Mouse (Mus musculus): Measurements from ENCODE around the gene Mlip.
"Not testable (repeated sequence)": the region's sequence is repeated elsewhere in the genome, so short reads cannot be mapped to it uniquely, and the experiment has no call there.

The Mlip gene

DNA sequence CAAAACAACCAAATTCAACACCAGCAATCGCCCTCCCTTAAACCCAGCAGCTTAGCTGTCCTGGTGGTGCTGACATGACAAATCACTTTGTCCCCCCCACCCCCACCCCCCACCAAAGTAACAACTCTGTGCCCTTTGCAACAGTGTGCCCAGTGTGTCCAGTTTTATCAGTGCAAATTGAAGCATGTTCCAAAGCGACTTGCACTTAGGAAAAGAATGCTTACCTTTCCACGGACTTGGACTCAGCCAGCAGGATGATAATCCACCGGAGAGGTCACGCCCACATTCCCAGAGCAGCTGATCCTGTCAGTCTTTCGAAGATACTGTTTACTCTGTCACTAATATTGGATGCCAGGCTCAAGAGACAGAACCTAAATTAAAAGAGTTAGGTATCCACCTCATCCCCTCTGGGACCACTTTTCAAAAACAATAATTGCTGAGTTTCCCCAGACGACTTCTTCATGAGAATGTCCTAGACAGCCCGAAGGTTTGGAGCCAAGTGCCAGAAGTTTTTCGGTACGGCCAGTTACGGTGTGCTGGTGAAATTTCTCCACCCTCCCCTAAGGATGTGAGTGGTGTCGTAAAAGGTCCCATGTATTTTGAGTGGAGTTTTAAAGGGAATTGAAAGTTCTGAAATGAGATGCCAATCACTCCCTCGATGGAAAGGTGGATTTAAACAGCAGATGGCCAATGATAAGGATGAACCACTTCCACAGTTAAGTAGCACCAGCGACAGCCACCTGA, at the start of gene Mlip:
Gene Mlip, minus strand, starts transcription at position 538 of the 744 bp plus-strand sequence.
- DNase-seq (ENCODE audit: low read depth, low spot score) = no peak

GRCm38 (mm10) chr9:77399801-77400200, 47.0 kb upstream of the Mlip start:
- DNase-seq (ENCODE audit: low read depth, low spot score) = no peak

- no peak for DNase-seq (ENCODE audit: low read depth, low spot score)
Observed at GRCm38 (mm10) chr9:77398856-77399631, 46.3 kb upstream of the Mlip start.

- no peak for DNase-seq (ENCODE audit: low read depth, low spot score)
Observed at GRCm38 (mm10) chr9:77397027-77397426, 44.3 kb upstream of the Mlip start.

GRCm38 (mm10) chr9:77391248-77391647, 38.5 kb upstream of the Mlip start:
- DNase-seq (ENCODE audit: low read depth, low spot score) = no peak

- DNase-seq (ENCODE audit: low read depth, low spot score) = no peak
Observed at GRCm38 (mm10) chr9:77388956-77389355, 36.2 kb upstream of the Mlip start.

GRCm38 (mm10) chr9:77386751-77387150, 34.0 kb upstream of the Mlip start:
- no peak for DNase-seq (ENCODE audit: low read depth, low spot score)

DNA sequence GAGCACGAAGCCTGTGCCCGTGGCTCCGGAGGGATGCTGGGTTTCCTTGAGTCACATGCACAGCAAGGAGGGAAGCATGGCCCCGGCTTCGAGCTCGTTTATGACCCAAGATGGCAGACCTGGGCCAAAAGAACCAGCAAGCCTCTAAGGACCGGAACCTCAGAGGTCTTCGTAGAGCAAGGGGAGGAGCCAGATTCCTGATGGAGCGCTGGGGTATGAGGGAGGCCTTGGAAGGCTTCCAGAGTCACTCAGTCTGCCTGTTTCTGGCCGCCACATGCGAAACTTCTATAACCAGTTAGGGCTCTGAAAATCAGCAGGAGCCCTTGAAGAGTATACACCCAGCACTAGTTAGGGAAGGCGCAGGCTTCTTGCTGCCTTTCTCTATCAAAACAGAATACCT, 32.8 kb upstream of the Mlip start:
- DNase-seq (ENCODE audit: low read depth, low spot score) = no peak

DNA sequence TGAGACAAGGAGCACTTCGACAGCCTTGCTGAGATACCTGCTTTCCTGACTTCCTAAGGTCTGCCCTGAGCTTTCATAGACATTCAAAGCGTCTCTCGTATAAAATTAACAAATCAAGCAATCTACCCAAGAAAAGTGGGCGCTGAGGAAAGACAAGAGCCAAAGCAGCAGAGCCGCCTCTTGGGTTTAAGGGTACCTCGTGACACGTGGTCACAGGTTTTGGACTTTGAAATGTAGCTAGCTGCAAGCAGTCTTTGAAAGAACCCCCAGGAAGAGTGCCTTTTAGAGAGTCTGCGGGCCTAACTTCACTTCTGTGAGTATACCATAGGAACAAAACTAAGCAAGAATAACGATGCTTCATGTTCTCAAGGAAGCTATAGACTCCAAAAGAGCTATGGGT, 31.9 kb upstream of the Mlip start:
- no peak for DNase-seq (ENCODE audit: low read depth, low spot score)

DNA sequence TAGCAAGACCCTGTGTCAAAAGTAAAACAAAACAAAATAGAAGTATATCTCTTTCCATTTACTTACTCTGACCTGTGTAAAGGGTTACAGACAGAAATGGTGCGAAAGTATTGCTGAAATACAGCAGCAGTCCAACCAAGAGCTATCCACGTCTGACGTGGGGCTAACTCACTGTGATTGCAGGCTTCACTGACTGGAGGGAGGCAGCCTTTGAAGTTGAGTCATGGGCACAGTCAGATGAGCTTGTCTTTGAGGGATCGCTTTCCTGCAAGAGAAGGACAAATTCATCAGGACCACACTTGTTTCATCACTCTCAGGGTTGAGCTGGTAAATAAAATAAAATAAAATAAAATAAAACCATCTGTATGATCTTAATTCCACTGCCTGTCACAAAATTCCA, 31.2 kb upstream of the Mlip start:
- DNase-seq (ENCODE audit: low read depth, low spot score) = no peak

GRCm38 (mm10) chr9:77382514-77382913, 29.7 kb upstream of the Mlip start:
- DNase-seq (ENCODE audit: low read depth, low spot score) = no peak

GRCm38 (mm10) chr9:77381565-77381964, 28.8 kb upstream of the Mlip start:
- DNase-seq (ENCODE audit: low read depth, low spot score) = no peak

- no peak for DNase-seq (ENCODE audit: low read depth, low spot score)
Observed at GRCm38 (mm10) chr9:77379625-77380024, 26.9 kb upstream of the Mlip start.

GRCm38 (mm10) chr9:77377696-77378095, 24.9 kb upstream of the Mlip start:
- no peak for DNase-seq (ENCODE audit: low read depth, low spot score)

DNA sequence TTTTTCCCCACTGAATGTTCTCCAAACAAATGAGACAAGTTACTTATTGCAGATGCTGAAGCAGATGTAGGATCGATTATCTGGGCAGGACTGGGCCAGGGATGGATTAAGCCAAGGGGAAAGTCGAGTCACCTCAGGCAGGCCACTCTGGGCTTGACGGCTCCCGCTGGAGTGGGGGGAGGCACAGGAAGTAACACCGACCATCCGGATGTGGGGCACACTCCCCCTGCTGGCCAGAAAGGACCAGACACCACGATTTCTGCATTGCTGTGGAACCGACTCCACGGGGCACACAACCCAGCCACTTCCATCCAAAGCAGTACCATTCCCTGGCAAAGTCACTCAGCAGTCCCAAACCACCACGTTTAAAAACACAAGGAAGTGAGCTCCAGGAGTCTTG, 24.3 kb upstream of the Mlip start:
- no peak for DNase-seq (ENCODE audit: low read depth, low spot score)

DNA sequence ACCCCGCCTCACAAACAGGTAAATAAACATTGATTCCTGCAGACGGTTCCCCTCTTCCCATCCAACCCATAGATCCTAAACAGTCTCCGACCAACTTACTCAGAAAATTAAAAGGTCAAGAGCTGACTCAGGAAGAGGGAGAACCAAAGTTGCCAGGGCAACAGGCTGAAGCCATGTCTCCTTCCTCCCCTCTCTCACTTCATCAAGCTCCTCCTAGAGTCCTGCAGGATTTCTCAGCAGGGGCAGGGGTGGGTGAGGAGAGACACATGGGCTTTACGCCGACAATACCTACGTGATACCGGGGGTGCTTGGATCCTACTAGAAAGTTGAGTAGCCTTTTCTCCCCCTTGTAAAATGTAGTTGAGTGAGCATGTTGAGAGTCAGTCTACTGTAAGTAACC, 23.8 kb upstream of the Mlip start:
- DNase-seq (ENCODE audit: low read depth, low spot score) = no peak

- DNase-seq (ENCODE audit: low read depth, low spot score) = no peak
Observed at GRCm38 (mm10) chr9:77370706-77371105, 17.9 kb upstream of the Mlip start.

- no peak for DNase-seq (ENCODE audit: low read depth, low spot score)
Observed at GRCm38 (mm10) chr9:77369262-77369661, 16.5 kb upstream of the Mlip start.

DNA sequence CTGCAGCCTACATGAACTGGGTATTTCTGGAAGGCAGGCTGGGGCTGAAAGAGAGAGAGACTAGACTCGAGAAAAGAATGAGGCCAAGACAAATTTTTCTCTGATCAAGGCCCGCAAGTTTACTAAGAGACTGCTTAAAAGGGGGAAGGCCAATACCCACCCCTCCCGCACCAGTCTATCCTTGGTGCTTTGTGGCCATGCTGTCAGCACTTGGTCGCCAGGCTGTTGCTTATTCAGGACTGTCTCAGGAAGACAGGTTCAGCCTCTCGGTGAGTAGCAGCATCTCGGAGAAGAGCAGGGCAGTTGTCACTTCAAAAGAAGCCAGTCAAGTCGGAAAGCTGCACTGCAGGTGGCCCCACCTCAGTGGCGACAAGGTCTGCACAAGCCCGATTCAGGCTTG, 11.9 kb upstream of the Mlip start:
- DNase-seq (ENCODE audit: low read depth, low spot score) = not testable (repeated sequence)

GRCm38 (mm10) chr9:77362906-77363305, 10.1 kb upstream of the Mlip start:
- DNase-seq (ENCODE audit: low read depth, low spot score) = no peak

DNA sequence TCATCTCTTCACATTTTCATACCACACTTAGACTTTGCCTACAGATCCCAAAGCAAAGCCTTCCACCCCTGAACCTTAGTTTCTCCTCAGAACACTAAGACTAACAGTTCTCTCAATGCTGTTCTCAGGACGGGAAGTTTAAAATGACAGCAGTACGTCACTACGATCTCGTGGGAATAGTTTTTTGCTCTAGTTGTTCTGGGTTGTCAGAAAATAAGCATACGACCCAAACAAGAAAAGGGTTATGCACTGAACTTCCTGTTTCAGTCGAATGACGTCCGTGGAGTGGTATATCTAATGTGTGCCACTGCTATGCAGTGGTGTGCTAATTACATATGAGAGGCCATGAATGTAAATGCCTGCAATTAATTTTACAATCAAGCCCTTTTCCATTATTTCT, 7.9 kb upstream of the Mlip start:
- no peak for DNase-seq (ENCODE audit: low read depth, low spot score)

DNA sequence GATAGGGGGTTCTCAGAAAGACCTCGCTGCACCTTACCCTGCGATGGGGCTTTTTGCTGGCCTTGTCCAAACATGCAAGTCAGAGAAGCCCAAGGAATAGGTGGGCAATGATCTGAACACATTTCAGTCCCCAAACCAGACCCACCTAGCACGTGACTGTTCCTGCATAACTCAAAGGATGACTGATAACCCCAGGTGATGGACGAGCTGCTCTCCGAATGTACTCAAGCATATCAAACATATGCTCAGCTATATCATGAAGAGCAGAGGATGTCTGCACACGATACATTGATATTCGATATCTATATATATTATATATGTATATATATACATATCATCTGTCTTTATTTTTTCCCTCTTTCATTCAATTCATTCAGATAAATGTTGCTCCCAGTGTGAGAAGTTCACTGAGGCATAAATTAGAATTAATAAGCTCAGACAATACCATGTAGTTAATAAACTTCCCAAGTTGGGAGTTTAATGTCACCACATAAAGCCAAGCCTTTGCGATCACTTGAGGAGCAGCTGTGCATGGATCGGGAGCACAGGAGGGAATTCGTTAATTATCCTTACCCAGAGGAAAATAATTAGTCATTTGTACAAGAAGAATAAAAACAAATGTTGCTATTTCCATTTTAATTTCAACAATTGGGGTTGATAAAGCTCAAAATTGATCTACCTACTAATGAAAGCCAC, 6.7 kb upstream of the Mlip start:
- DNase-seq (ENCODE audit: low read depth, low spot score) = no peak

DNA sequence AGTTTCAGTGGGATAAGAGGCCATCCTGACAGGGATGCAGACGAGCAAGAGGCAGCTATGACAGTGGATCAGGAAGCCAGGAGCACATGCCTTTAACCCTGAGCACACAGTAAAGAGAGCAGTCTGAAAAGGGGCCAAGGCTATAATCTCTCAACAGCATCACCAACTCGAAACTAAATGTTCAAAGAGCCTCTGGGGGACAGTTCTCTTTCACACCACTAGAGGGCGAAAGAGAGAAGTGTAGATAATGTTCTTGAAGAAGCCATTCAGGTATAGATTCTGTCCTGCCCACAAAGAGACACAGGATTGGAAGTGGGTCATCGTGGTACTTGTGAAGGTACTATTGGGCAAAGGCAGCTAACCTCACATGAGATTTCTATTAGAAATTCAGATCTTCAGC, 1.2 kb upstream of the Mlip start:
- DNase-seq (ENCODE audit: low read depth, low spot score) = no peak

All from c-Kit-negative CD71-positive TER-119-positive erythroid progenitor cells, embryonic 14.5 days (primary cell).